Mouse (Mus musculus): ENCODE results near the gene Baiap2.

DNA sequence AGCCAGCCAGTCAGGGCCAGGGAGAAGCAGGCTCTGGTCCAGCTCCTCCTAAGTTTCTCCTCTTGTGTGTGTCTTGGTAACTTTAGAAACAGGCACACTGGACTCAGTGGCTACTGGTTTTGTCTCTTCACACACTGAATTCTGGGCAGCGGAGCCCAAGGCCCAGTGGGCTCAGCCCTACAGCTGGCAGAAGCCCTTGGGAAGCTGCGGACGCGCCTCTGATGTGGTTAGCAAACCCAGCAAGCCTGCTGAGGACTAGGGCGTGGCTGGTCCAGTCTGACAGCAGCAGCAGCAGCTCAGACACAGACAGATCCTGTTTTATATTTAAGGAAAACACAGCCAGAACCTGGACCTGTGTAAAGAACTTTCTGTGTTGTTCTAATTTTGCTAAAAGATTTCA, 59.5 kb downstream of the Baiap2 start:
- TF ChIP-seq CTCF (IDR thresholded peaks at IDR 0.05; ENCODE audit: control insufficient read depth, insufficient read depth, insufficient read length) = no peak
- no peak for TF ChIP-seq CEBPB (IDR thresholded peaks at IDR 0.05; ENCODE audit: low read depth)
- TF ChIP-seq MYOD1 (IDR thresholded peaks at IDR 0.05; ENCODE audit: control insufficient read depth, insufficient read length, low read depth) = no peak
- TF ChIP-seq USF1 (IDR thresholded peaks at IDR 0.05; ENCODE audit: low read depth) = no peak
